8 mouse cellular contexts compared by ENCODE assay signal in the genomic region with DNA sequence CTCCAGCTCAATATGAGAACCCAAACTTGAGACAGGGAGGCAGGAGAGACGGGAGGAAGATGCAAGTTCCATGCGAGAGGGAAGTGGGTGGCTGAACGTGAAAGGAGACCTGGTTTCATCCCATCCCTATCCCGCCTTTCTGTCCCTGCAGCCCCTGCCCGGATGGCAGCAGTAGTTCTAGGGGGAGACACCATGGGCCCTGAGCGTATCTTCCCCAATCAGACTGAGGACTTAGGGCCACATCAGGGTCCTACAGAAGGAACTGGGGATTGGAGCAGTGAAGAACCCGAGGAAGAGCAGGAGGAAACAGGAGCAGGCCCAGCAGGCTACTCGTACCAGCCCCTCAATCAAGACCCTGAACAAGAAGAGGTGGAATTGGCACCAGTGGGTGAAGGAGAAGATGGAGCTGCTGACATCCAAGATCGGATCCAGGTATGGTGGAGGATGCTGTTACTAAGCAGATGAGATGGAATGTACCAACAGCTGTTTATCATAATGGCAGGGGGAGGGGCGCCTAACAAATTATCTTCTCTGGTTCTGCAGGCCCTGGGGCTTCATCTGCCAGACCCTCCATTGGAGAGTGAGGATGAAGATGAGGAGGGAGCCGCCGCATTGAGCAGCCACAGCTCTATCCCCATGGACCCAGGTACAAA. TPM values are rescaled to one million over a fixed set of nuclear protein-coding genes. Genes with fewer than 3 reads are reported as not detected.
DNase-seq lines count a peak whose midpoint lies in the region; ATAC-seq lines count a peak whose summit lies in the region.

No protein-coding gene starts in this region.

- H3K9ac ChIP-seq in heart, embryonic 13.5 days, result peak overlapping the region; percentile 83
- peak overlapping the region; percentile 80 for H3K9ac ChIP-seq in midbrain, embryonic 13.5 days (replicated peaks)

- H3K4me1 ChIP-seq in heart, embryonic 13.5 days, result peaks cover 40% of the 10 kb centered on the region
- H3K4me1 ChIP-seq in hindbrain, embryonic 10.5 days (replicated peaks), result peaks cover 42% of the 10 kb centered on the region
- peaks cover 32% of the 10 kb centered on the region for H3K4me1 ChIP-seq in midbrain, embryonic 13.5 days (replicated peaks)

- peak overlapping the region; percentile 97 for H3K4me3 ChIP-seq in heart, embryonic 13.5 days
- peak overlapping the region; percentile 91 for H3K4me3 ChIP-seq in hindbrain, embryonic 10.5 days
- H3K4me3 ChIP-seq in midbrain, embryonic 13.5 days (replicated peaks), result peak overlapping the region; percentile 71

- ATAC-seq in heart, embryonic 13.5 days (ENCODE audit: extremely low read depth, insufficient number of reproducible peaks, low FRiP score, low TSS enrichment), result no peak
- 0 out of 2 replicates have a peak, but pooled peaks have one; percentile 2 for ATAC-seq in midbrain, embryonic 13.5 days

- no peaks in the 10 kb centered on the region for H3K9me3 ChIP-seq in heart, embryonic 13.5 days
- H3K9me3 ChIP-seq in hindbrain, embryonic 10.5 days, result no peaks in the 10 kb centered on the region
- no peaks in the 10 kb centered on the region for H3K9me3 ChIP-seq in midbrain, embryonic 13.5 days

- H3K27me3 ChIP-seq in heart, embryonic 13.5 days (replicated peaks), result no peaks in the 10 kb centered on the region
- H3K27me3 ChIP-seq in hindbrain, embryonic 10.5 days (ENCODE audit: insufficient read depth, poor library complexity, severe bottlenecking), result no peaks in the 10 kb centered on the region
- H3K27me3 ChIP-seq in midbrain, embryonic 13.5 days, result no peaks in the 10 kb centered on the region

- H3K27ac ChIP-seq in heart, embryonic 13.5 days (replicated peaks), result peak overlapping the region; percentile 74
- H3K27ac ChIP-seq in hindbrain, embryonic 10.5 days, result peak overlapping the region; percentile 92
- H3K27ac ChIP-seq in midbrain, embryonic 13.5 days, result peak overlapping the region; percentile 66; the same call in 1 of the 2 replicates

- no peak for DNase-seq in heart, postnatal 4 days
- peak; percentile 4 for DNase-seq in MEL-GATA-1-ER (ENCODE audit: extremely low read depth, low read depth)
- no peak for DNase-seq in hindbrain, embryonic 10.5 days (ENCODE audit: low spot score)
- no peak for DNase-seq in frontal cortex, postnatal 14 days (ENCODE audit: low spot score in 2 of 2)
- no peak for DNase-seq in adrenal gland, postnatal 25 days
- DNase-seq in kidney, adult 11 months, result no peak

- 19% methylated on average over 12 of the region's 12 CpGs for WGBS in heart, embryonic 13.5 days
- WGBS in hindbrain, embryonic 10.5 days, result 29% methylated on average over 12 of the region's 12 CpGs
- WGBS in midbrain, embryonic 13.5 days, result 27% methylated on average over 12 of the region's 12 CpGs

- peak overlapping the region; percentile 87 for H3K4me2 ChIP-seq in heart, embryonic 13.5 days
- H3K4me2 ChIP-seq in midbrain, embryonic 13.5 days (replicated peaks), result peak overlapping the region; percentile 92

- H3K36me3 ChIP-seq in heart, embryonic 13.5 days, result peaks cover 62% of the 10 kb centered on the region
- H3K36me3 ChIP-seq in hindbrain, embryonic 10.5 days, result peaks cover 61% of the 10 kb centered on the region
- H3K36me3 ChIP-seq in midbrain, embryonic 13.5 days, result peaks cover 59% of the 10 kb centered on the region

RNA-seq across cellular contexts. Expression of a gene that starts 0.9 kb away (rescaled TPM):
- 136 and 148 TPM in 2 replicates for polyA plus RNA-seq in heart, embryonic 13.5 days (2015; fragmentation: Nextera tagmentation; extraction: Ambion mirVana)
- 100 to 1,000 TPM; 138 to 140 TPM for total RNA-seq in heart, postnatal 4 days (2021)
- polyA plus RNA-seq in hindbrain, embryonic 10.5 days (2016; fragmentation: Nextera tagmentation; extraction: Ambion mirVana), result 128 and 146 TPM in 2 replicates
- polyA plus RNA-seq in midbrain, embryonic 13.5 days (2015; fragmentation: Nextera tagmentation; extraction: Ambion mirVana), result 152 TPM in 2 replicates
- total RNA-seq in adrenal gland, postnatal 25 days (2021), result 73.3 and 86.4 TPM in 2 replicates

RNA-seq across cellular contexts. Expression of a gene that starts 3.0 kb away (rescaled TPM):
- 122 and 142 TPM in 2 replicates for polyA plus RNA-seq in heart, embryonic 13.5 days (2015; fragmentation: Nextera tagmentation; extraction: Ambion mirVana)
- 10 to 100 TPM; 62.9 to 66.8 TPM for total RNA-seq in heart, postnatal 4 days (2021)
- polyA plus RNA-seq in hindbrain, embryonic 10.5 days (2016; fragmentation: Nextera tagmentation; extraction: Ambion mirVana), result 178 and 214 TPM in 2 replicates
- 237 and 241 TPM in 2 replicates for polyA plus RNA-seq in midbrain, embryonic 13.5 days (2015; fragmentation: Nextera tagmentation; extraction: Ambion mirVana)
- 89.2 and 90.4 TPM in 2 replicates for total RNA-seq in adrenal gland, postnatal 25 days (2021)

RNA-seq across cellular contexts. Expression of a gene that starts 7.4 kb away (rescaled TPM):
- 37.6 and 40.3 TPM in 2 replicates for polyA plus RNA-seq in heart, embryonic 13.5 days (2015; fragmentation: Nextera tagmentation; extraction: Ambion mirVana)
- 10 to 100 TPM; 16.7 TPM for total RNA-seq in heart, postnatal 4 days (2021)
- 65.7 and 67.5 TPM in 2 replicates for polyA plus RNA-seq in hindbrain, embryonic 10.5 days (2016; fragmentation: Nextera tagmentation; extraction: Ambion mirVana)
- 48.1 and 49.9 TPM in 2 replicates for polyA plus RNA-seq in midbrain, embryonic 13.5 days (2015; fragmentation: Nextera tagmentation; extraction: Ambion mirVana)
- total RNA-seq in adrenal gland, postnatal 25 days (2021), result 26.8 and 33.4 TPM in 2 replicates

RNA-seq across cellular contexts. Expression of a gene that starts 23.3 kb away (rescaled TPM):
- 54.9 and 57.7 TPM in 2 replicates for polyA plus RNA-seq in heart, embryonic 13.5 days (2015; fragmentation: Nextera tagmentation; extraction: Ambion mirVana)
- 10 to 100 TPM; 41.5 to 42.9 TPM for total RNA-seq in heart, postnatal 4 days (2021)
- 137 and 148 TPM in 2 replicates for polyA plus RNA-seq in hindbrain, embryonic 10.5 days (2016; fragmentation: Nextera tagmentation; extraction: Ambion mirVana)
- polyA plus RNA-seq in midbrain, embryonic 13.5 days (2015; fragmentation: Nextera tagmentation; extraction: Ambion mirVana), result 88.6 and 94.5 TPM in 2 replicates
- total RNA-seq in adrenal gland, postnatal 25 days (2021), result 44.9 and 47.2 TPM in 2 replicates

RNA-seq across cellular contexts. Expression of a gene that starts 29.7 kb away (rescaled TPM):
- 11.6 and 12.2 TPM in 2 replicates for polyA plus RNA-seq in heart, embryonic 13.5 days (2015; fragmentation: Nextera tagmentation; extraction: Ambion mirVana)
- 10 to 100 TPM; 12.0 to 14.4 TPM for total RNA-seq in heart, postnatal 4 days (2021)
- polyA plus RNA-seq in hindbrain, embryonic 10.5 days (2016; fragmentation: Nextera tagmentation; extraction: Ambion mirVana), result 24.4 and 25.7 TPM in 2 replicates
- 21.3 and 24.3 TPM in 2 replicates for polyA plus RNA-seq in midbrain, embryonic 13.5 days (2015; fragmentation: Nextera tagmentation; extraction: Ambion mirVana)
- total RNA-seq in adrenal gland, postnatal 25 days (2021), result 60.6 and 68.6 TPM in 2 replicates
